Mouse (Mus musculus) bone marrow macrophage, adult 2 months (primary cell): ENCODE measurements at regions not wholly inside any gene's neighbourhood (a gene's known extent, or its start where the extent isn't known, plus 50 kb on each side); places are given as distances from the start of the nearest gene placed in this dataset.
A peak's percentile ranks its signal among the peaks of the same experiment; 100 is the strongest.

Source experiments
- H3K27ac ChIP-seq: 2 replicates; pipeline ENCODE4 v1.5.1; 2012; ENCODE audit warnings: low read depth, low read length; ENCODE audit not compliant: insufficient read depth
- H3K4me1 ChIP-seq: 2 replicates; pipeline ENCODE4 v1.6.1; 2012; ENCODE audit warnings: low read length; ENCODE audit not compliant: control insufficient read depth, insufficient read depth
- H3K4me3 ChIP-seq: 2 replicates; pipeline ENCODE4 v1.5.1; 2012; ENCODE audit warnings: mild to moderate bottlenecking, low read length, moderate library complexity; ENCODE audit not compliant: insufficient read depth
- CTCF ChIP-seq: IDR thresholded peaks from 2 replicates; pipeline ENCODE4 v1.5.1; 2012; ENCODE audit warnings: low read depth, mild to moderate bottlenecking, low read length, moderate library complexity
- POLR2A ChIP-seq: IDR thresholded peaks from 2 replicates; pipeline ENCODE4 v1.6.1; 2012; ENCODE audit warnings: mild to moderate bottlenecking, low read depth, low read length, borderline replicate concordance

DNA sequence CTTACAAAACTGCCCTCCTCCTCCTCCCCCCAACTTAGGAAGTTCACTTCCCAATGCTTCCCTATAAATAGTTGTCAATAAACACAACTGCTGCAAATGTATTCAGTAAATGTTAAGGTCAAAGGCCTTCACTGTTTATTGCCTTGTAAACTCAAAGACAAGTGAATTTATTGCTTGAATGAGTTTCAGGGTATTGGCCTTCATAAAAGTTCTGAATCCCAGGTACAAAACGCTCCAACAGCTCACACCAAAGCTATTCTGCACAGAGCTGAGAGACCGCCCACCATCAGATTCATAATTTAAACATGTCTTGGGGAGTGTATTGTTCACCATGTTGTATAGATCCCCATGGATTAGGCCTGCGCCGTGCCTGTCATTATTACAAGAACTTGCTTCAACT lies 53.9 kb upstream of the Cdkn3 start:
- H3K4me1 ChIP-seq = no peaks in the 10 kb centered on the region
- no peak for TF ChIP-seq POLR2A
- TF ChIP-seq CTCF = no peak
- H3K4me3 ChIP-seq = no peak overlapping the region
- H3K27ac ChIP-seq = no peak overlapping the region

DNA sequence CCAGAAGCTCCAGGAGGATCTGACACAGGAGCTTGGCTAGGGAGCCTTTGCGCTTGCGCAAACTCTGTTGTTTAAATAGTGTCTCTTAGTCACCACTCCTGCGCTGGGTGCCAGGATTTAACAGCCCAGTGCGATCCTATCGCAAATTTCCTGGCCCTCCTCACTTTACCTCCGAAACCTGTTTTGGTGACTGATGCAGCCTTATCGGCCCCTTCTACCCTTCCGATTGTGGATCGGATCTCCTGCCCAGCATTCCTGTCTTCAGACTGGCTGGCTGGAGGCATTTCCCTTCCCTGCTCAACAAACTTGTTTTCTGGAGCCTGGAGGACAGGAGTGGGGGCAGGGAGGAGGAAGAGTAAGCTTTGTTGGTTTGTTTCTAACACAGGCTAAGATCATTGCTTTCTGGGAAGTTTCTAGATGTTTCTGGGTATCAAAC lies 56.0 kb upstream of the Cdkn3 start:
- no peak overlapping the region for H3K4me3 ChIP-seq
- TF ChIP-seq POLR2A (no peak), CTCF (no peak)

DNA sequence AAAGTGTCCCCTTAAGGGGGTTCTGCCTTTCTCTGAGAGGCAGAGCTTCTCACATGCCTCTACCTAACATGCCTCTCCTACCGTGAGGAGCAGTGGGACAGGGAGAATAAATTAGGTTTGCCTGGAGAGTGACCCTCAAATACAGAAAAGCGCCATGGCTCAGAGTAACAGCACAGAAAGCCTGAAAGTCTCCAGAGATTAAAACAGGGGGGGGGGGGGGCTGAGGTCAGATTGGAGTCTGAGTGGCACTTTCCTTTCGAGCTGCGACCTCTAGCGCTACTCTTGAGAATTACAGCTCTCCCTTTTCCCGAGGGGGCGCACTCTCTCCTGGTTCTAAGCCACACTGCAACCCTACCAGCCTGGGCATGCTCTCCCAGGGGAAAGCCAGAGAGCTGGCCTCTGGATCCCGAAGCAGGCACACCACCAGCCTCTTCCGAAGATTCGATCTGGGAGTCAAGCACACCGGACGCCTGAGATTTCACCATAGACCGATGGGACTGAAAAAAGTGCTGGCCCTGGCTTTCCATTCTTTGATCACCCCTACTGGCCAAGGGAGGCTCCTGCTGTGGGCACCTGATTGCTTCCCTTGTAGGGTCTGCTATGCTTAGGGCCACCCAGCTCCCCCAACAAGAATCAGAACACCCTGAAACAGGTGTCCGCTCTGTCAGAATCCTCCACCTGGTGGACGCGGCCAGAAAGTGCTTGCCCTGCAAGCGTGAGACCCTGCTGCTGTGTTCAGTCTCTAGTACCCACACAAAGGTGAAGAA lies 57.5 kb upstream of the Cdkn3 start:
- H3K4me1 ChIP-seq = no peaks in the 10 kb centered on the region
- H3K4me3 ChIP-seq = no peak overlapping the region
- no peak overlapping the region for H3K27ac ChIP-seq
- TF ChIP-seq POLR2A (no peak), CTCF (peak; percentile 49; the same call in 1 of the 2 replicates)

More for the DNA sequence above, 56.0 kb upstream of the Cdkn3 start:
- no peaks in the 10 kb centered on the region for H3K4me1 ChIP-seq
- no peak overlapping the region for H3K27ac ChIP-seq

- Histone ChIP-seq H3K27ac (no peak overlapping the region), H3K4me3 (no peak overlapping the region), H3K4me1 (no peaks in the 10 kb centered on the region)
- TF ChIP-seq CTCF (no peak), POLR2A (no peak)
These were observed 67.8 kb upstream of the Cdkn3 start for GRCm38 (mm10) chr14:46692571-46692970.

- Histone ChIP-seq H3K4me3 (no peak overlapping the region), H3K27ac (no peak overlapping the region), H3K4me1 (no peaks in the 10 kb centered on the region)
- TF ChIP-seq CTCF (no peak), POLR2A (no peak)
These were observed 68.3 kb upstream of the Cdkn3 start for GRCm38 (mm10) chr14:46692067-46692466.

- no peaks in the 10 kb centered on the region for H3K4me1 ChIP-seq
- no peak overlapping the region for H3K27ac ChIP-seq
- H3K4me3 ChIP-seq = no peak overlapping the region
- TF ChIP-seq POLR2A (no peak), CTCF (no peak)
These were observed 77.6 kb upstream of the Cdkn3 start for GRCm38 (mm10) chr14:46682728-46683127.

DNA sequence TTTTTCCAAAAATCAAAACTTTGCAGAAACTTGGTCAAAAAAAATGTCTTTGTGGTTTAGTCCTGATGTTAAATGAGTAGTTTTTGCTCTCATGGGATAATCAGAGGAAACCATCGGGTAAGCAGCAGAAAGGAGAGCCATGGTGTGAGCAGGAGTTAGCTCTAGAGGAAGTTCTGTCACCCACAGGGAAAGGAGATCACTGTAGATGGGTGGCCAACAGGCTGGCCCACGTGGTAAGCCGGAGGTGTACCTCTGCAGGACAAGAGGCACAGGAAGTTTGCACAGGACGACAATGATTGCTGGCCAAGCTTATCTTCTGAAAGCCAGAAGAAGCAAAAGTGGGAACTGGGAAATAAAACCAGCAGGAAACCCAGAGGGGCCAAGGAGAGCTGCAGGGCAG lies 81.4 kb upstream of the Cdkn3 start:
- no peak overlapping the region for H3K27ac ChIP-seq
- H3K4me3 ChIP-seq = no peak overlapping the region
- H3K4me1 ChIP-seq = no peaks in the 10 kb centered on the region
- TF ChIP-seq CTCF (no peak), POLR2A (no peak)

- no peak for TF ChIP-seq POLR2A
- no peak overlapping the region for H3K27ac ChIP-seq
- H3K4me1 ChIP-seq = no peaks in the 10 kb centered on the region
- no peak overlapping the region for H3K4me3 ChIP-seq
These were observed 88.7 kb upstream of the Cdkn3 start for GRCm38 (mm10) chr14:46671482-46672225.

- Histone ChIP-seq H3K4me1 (no peaks in the 10 kb centered on the region), H3K4me3 (no peak overlapping the region), H3K27ac (no peak overlapping the region)
- TF ChIP-seq CTCF (no peak), POLR2A (no peak)
These were observed 89.3 kb upstream of the Cdkn3 start for GRCm38 (mm10) chr14:46671062-46671461.

- Histone ChIP-seq H3K4me1 (no peaks in the 10 kb centered on the region), H3K4me3 (no peak overlapping the region), H3K27ac (no peak overlapping the region)
- no peak for TF ChIP-seq CTCF
- no peak for TF ChIP-seq POLR2A
These were observed 89.9 kb upstream of the Cdkn3 start for GRCm38 (mm10) chr14:46670221-46671046.
